Mouse (Mus musculus) lung, adult 2 months (tissue): ENCODE measurements around the gene Abca5.

ENCODE experiments used
- CTCF ChIP-seq: fragments of 200-500 bp; IDR thresholded peaks from 2 replicates; pipeline ENCODE4 v1.5.1; 2011; ENCODE audit warnings: mild to moderate bottlenecking, low read length, control low read depth; ENCODE audit not compliant: insufficient read depth
- POLR2A ChIP-seq: fragments of 200-500 bp; IDR thresholded peaks from 2 replicates; pipeline ENCODE4 v1.6.1; 2011; ENCODE audit warnings: low read depth, mild to moderate bottlenecking, control low read depth, low read length, borderline replicate concordance; ENCODE audit errors: extremely low read depth

DNA sequence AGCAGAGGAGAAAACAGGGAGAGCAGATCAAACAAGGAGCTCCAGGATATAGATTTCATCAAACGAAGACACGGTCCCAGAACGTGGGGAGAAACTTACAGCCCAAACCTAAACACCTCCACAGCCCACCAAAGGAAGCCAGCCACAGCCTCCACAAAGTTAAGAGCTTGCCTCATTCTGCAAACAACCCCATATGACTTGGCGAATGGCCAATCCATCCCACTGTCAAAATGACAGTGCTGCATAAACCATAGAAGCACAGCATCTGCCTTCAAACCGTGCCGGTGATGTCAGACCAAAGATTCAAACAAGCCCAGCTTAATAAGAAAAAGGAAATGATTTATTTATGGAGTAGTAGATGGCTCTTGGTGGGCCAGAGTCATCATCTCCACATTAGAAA lies 7.4 kb downstream of the Abca5 start:
- no peak for TF ChIP-seq CTCF
- no peak for TF ChIP-seq POLR2A
